Mouse (Mus musculus) hindbrain, postnatal 0 days (tissue): Measurements from ENCODE around the gene Spdef. TPM values are rescaled to one million over a fixed set of nuclear protein-coding genes. Genes with fewer than 3 reads are reported as not detected.

Experiments used
- ATAC-seq: fragments of 200-750 bp; cut with Nextera tagmentation; 2 replicates; pipeline ENCODE4 v1.8.0; 2017; ENCODE audit warnings: mild to moderate bottlenecking, moderate TSS enrichment, moderate library complexity
- DNase-seq: peaks from one replicate; pipeline ENCODE4 v3.0.0-alpha.2; 2015; ENCODE audit warnings: low spot score
- H3K27ac ChIP-seq: fragments of 300-500 bp; sonication (generic); 2 replicates; pipeline ENCODE4 v1.5.1; 2014; ENCODE audit warnings: mild to moderate bottlenecking
- H3K27me3 ChIP-seq: fragments of 300-500 bp; sonication (generic); 2 replicates; pipeline ENCODE4 v1.6.1; 2014; ENCODE audit warnings: low read length, mixed read lengths; ENCODE audit not compliant: insufficient read depth
- H3K36me3 ChIP-seq: fragments of 300-500 bp; sonication (generic); 2 replicates; pipeline ENCODE4 v1.6.1; 2014; ENCODE audit warnings: low read length, mixed read lengths; ENCODE audit not compliant: insufficient read depth
- H3K4me1 ChIP-seq: fragments of 300-500 bp; sonication (generic); 2 replicates; pipeline ENCODE4 v1.6.1; 2014; ENCODE audit warnings: antibody characterized with exemption, low read length, mixed read lengths; ENCODE audit not compliant: insufficient read depth
- H3K4me2 ChIP-seq: fragments of 300-500 bp; sonication (generic); 2 replicates; pipeline ENCODE4 v1.6.1; 2014; ENCODE audit warnings: low read depth, mild to moderate bottlenecking, low read length, moderate library complexity, mixed read lengths
- H3K4me3 ChIP-seq: fragments of 300-500 bp; sonication (generic); 2 replicates; pipeline ENCODE4 v1.5.1; 2014; ENCODE audit warnings: low read length
- H3K9ac ChIP-seq: fragments of 300-500 bp; sonication (generic); replicated peaks from 2 replicates; pipeline ENCODE4 v1.6.1; 2014; ENCODE audit warnings: mild to moderate bottlenecking, low read length, moderate library complexity, mixed read lengths
- H3K9me3 ChIP-seq: fragments of 300-500 bp; sonication (generic); 2 replicates; pipeline ENCODE4 v1.6.1; 2016; ENCODE audit warnings: low read length, mixed read lengths
- CTCF ChIP-seq: IDR thresholded peaks from 2 replicates; pipeline ENCODE4 v1.5.1; 2016; ENCODE audit warnings: antibody characterized with exemption, control low read depth, low read depth
- WGBS: fragments of 180-500 bp; shearing (Covaris S2); extraction: QIAGEN DNeasy Blood & Tissue Kit; methylation state at CpG from one replicate; pipeline ENCODE4 v1.1.7; 2014; 5-methylcytosine and 5-hydroxymethylcytosine counted together
- polyA plus RNA-seq: library from polyadenylated mRNA; unstranded; fragments of >200 nt; fragmentation: Nextera tagmentation; extraction: Ambion mirVana; gene quantifications from 2 replicates; pipeline ENCODE4 v1.2.1, GENCODE M21; 2015
- total RNA-seq: library from RNA; depleted of rRNA; stranded (reverse); fragments of >200 nt; gene quantifications from 2 replicates; pipeline ENCODE4 v1.2.3, GENCODE M21; 2014; rRNA removed

Spdef gene
- total and polyA plus RNA-seq, 2 experiments from 2014 or later, result 1.7 to 2.1 TPM

DNA sequence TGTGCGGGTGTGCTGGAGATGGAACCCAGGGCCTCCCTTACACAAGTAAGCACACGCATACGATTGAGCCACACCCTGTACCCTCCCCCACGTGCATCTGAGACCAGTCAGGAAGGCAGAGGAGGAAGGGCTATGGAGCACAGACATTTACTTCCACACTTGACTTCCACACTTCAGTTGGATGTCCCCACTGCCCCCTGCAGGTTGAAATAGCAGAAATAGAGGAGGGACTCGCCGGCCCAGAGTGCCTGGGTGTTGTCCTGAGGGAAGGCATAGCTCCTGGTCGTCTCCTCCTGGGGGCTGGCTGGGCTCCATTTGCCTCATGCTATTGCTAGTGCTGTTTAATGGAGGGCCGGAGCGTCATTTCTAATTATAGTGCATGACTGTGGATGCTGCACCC is 53.3 kb downstream of the Spdef start:
- Histone ChIP-seq H3K4me3 (no peak overlapping the region), H3K36me3 (no peaks in the 10 kb centered on the region), H3K27me3 (no peaks in the 10 kb centered on the region), H3K9ac (no peak overlapping the region), H3K27ac (no peak overlapping the region), H3K9me3 (no peaks in the 10 kb centered on the region), H3K4me2 (no peak overlapping the region), H3K4me1 (peaks cover 7% of the 10 kb centered on the region; the same call in 1 of the 2 replicates)
- WGBS, result 66% methylated on average over 9 of the region's 9 CpGs
- peak; percentile 50 for TF ChIP-seq CTCF
- ATAC-seq, result peak; percentile 7; the same call in 1 of the 2 replicates
- DNase-seq, result no peak

DNA sequence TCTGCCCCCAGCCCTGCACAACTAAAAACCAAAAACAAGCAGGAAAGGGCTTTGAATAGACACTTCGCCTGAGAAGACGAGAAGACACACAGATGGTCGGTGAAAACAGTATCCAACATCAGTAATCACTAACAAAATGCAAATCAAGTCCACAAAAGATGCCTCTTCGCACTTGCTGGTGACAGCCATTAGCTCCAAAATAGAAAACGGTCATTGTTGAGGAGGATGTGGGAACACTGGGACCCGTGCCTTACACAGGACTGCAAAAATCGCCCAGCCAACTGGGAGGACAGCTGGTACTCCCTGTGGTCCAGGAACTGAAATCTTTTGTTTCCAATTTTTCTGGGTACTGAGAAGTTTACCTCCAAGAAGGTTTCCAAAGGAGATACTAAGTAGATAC is 54.8 kb downstream of the Spdef start:
- no peak for ATAC-seq
- 34% methylated on average over 7 of the region's 7 CpGs for WGBS
- Histone ChIP-seq H3K36me3 (no peaks in the 10 kb centered on the region), H3K9ac (no peak overlapping the region), H3K9me3 (no peaks in the 10 kb centered on the region), H3K27ac (no peak overlapping the region), H3K4me1 (peaks cover 1% of the 10 kb centered on the region; the same call in 1 of the 2 replicates), H3K4me2 (no peak overlapping the region), H3K27me3 (no peaks in the 10 kb centered on the region), H3K4me3 (no peak overlapping the region)
- TF ChIP-seq CTCF, result no peak
- no peak for DNase-seq

DNA sequence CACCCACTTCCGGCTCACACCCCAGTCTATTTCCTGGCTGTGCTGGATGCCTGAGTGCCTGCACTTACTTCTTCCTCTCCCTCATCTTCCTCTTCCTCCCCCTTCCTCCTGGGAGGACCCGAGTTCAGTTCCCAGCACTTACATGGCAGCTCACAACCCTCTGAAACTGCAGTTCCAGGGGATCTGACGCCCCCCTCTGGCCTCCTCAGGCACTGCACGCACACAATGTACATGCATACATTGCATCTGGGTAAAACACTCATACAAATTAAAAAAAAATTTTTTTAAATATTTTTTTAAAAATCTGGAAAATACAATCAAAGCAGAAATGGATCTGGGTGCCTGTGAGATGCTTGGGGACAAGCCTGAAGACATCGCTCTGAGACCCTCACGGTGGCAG is 57.0 kb downstream of the Spdef start:
- Histone ChIP-seq H3K4me1 (no peaks in the 10 kb centered on the region), H3K27ac (no peak overlapping the region), H3K27me3 (no peaks in the 10 kb centered on the region), H3K9ac (no peak overlapping the region), H3K4me3 (no peak overlapping the region), H3K9me3 (no peaks in the 10 kb centered on the region), H3K4me2 (no peak overlapping the region), H3K36me3 (no peaks in the 10 kb centered on the region)
- DNase-seq, result no peak
- TF ChIP-seq CTCF, result no peak
- no peak for ATAC-seq
- 82% methylated on average over 6 of the region's 6 CpGs for WGBS

Other genes with a start within 250 kb of the Spdef start
- 34.3 and 38.8 TPM in 2 replicates for gene Grm4, start 207.6 kb downstream of the Spdef start, total RNA-seq
- gene Grm4, start 207.6 kb downstream of the Spdef start, polyA plus RNA-seq, result 8.7 and 10.1 TPM in 2 replicates
- 142 and 170 TPM in 2 replicates for gene Hmga1, start 172.5 kb downstream of the Spdef start, total RNA-seq
- 130 and 145 TPM in 2 replicates for gene Hmga1, start 172.5 kb downstream of the Spdef start, polyA plus RNA-seq
- 50.2 and 59.6 TPM in 2 replicates for gene AI413582, start 163.2 kb downstream of the Spdef start, total RNA-seq
- gene AI413582, start 163.2 kb downstream of the Spdef start, polyA plus RNA-seq, result 92.7 and 95.3 TPM in 2 replicates
- 252 and 264 TPM in 2 replicates for gene Nudt3, start 105.5 kb downstream of the Spdef start, total RNA-seq
- 210 and 220 TPM in 2 replicates for gene Nudt3, start 105.5 kb downstream of the Spdef start, polyA plus RNA-seq
- not detected in 2 replicates for gene RPS10-NUDT3, start 93.7 kb downstream of the Spdef start, total RNA-seq
- not detected in 2 replicates for gene RPS10-NUDT3, start 93.7 kb downstream of the Spdef start, polyA plus RNA-seq
- gene Rps10, start 92.3 kb downstream of the Spdef start, total RNA-seq, result 1,174 and 1,303 TPM in 2 replicates
- 497 and 519 TPM in 2 replicates for gene Rps10, start 92.3 kb downstream of the Spdef start, polyA plus RNA-seq
- 38.3 and 62.9 TPM in 2 replicates for gene Pacsin1, start 73.4 kb downstream of the Spdef start, total RNA-seq
- 80.0 and 85.1 TPM in 2 replicates for gene Pacsin1, start 73.4 kb downstream of the Spdef start, polyA plus RNA-seq
- gene D17Wsu92e, start 91.7 kb upstream of the Spdef start, total RNA-seq, result 73.4 and 89.6 TPM in 2 replicates
- gene D17Wsu92e, start 91.7 kb upstream of the Spdef start, polyA plus RNA-seq, result 10.3 and 10.5 TPM in 2 replicates
- gene Snrpc, start 109.2 kb upstream of the Spdef start, total RNA-seq, result 124 and 146 TPM in 2 replicates
- gene Snrpc, start 109.2 kb upstream of the Spdef start, polyA plus RNA-seq, result 235 TPM in 2 replicates
- 18.1 and 19.9 TPM in 2 replicates for gene Uhrf1bp1, start 127.5 kb upstream of the Spdef start, total RNA-seq
- 3.4 and 3.6 TPM in 2 replicates for gene Uhrf1bp1, start 127.5 kb upstream of the Spdef start, polyA plus RNA-seq
- 102 and 114 TPM in 2 replicates for gene Anks1, start 180.4 kb upstream of the Spdef start, total RNA-seq
- gene Anks1, start 180.4 kb upstream of the Spdef start, polyA plus RNA-seq, result 35.0 and 35.8 TPM in 2 replicates
- gene Taf11, start 180.9 kb upstream of the Spdef start, total RNA-seq, result 7.7 and 15.3 TPM in 2 replicates
- gene Taf11, start 180.9 kb upstream of the Spdef start, polyA plus RNA-seq, result 54.6 and 62.0 TPM in 2 replicates